Mouse (Mus musculus) myocyte (in vitro differentiated cells): ENCODE data around the gene Foxe1.

Experiments used
- POLR2A ChIP-seq: IDR thresholded peaks from one replicate; pipeline ENCODE4 v1.6.1; 2011; ENCODE audit warnings: low read depth, mild to moderate bottlenecking, control low read depth, moderate library complexity; ENCODE audit not compliant: insufficient read length
- POLR2AphosphoS2 ChIP-seq: IDR thresholded peaks from one replicate; pipeline ENCODE4 v1.6.1; 2011; ENCODE audit warnings: low read depth, control low read depth; ENCODE audit not compliant: insufficient read length

GRCm38 (mm10) chr4:46347141-46347540, 3.7 kb downstream of the Foxe1 start:
- TF ChIP-seq POLR2A, result no peak
- TF ChIP-seq POLR2AphosphoS2, result no peak
